Mouse (Mus musculus): Measurements from ENCODE around the gene Cstb.

The Cstb gene

DNA sequence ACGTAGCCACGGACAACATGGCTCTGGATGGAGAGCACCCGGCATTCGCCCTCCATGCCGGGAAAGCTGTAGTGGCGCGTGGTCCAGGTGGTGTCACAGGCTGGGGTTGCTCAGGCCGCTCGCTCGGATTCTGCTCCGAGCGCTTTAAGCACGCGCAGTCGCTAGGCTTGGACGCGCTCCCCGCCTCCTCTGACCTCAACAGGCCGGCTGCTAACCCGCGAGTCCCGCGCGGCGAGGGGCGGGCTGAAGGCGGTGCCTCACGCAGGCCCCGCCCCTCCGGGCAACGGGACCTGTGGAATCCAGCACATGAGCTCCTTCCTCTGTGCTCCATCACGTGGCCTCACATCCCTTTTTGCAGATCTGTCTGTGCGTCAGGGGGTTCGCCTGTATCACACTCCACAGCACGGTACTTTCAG lies 39.3 kb downstream of the Cstb start, which contains the start of gene Pdxk:
Gene Pdxk (minus strand): TSS at position 184 of the 416 bp plus-strand sequence.
- no peak; the same call in 1 of the 2 replicates for TF ChIP-seq GATA4 (IDR thresholded peaks at IDR 0.05; ENCODE audit: insufficient replicate concordance, low read length)

DNA sequence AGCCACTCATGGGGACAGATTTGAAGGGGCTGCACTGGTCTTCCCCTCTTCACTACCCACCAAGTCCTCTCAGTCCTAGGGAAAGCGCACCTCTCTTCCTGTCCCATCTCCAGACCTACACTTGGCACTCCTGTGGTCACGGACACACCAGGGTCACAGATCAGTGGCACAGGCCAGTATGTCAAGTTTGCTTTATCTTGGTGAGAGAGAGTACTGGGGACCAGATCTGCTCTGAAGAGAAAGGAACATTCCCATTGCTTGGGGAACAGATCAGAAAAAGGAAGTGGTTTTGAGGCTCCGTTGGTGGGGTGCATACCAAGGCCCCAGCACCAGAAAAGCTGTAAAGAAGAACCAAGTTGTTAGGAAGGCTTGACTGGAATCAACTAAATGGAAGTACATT lies 40.0 kb downstream of the Cstb start:
- TF ChIP-seq GATA4 (IDR thresholded peaks at IDR 0.05; ENCODE audit: insufficient replicate concordance, low read length): no peak

DNA sequence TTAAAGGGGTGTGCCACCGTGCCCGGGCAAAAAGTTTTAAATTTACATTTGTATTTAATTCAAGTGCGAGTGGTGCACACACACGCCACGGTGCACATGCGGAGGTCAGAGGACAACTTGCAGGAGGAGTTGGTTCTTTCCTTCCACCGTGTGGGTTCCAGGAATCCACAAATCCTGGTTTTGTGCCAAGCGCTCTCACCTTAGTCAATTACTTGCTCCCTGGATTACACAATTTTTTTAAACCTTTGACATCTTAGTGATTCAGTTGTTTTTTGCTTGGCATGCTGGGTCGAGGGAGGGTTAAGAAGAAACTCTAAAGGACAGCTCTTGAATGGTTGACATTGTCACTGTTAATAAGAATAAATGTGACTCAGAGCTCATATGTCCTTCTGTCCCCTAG lies 41.2 kb downstream of the Cstb start:
- no peak for TF ChIP-seq GATA4 (IDR thresholded peaks at IDR 0.05; ENCODE audit: insufficient replicate concordance, low read length)

DNA sequence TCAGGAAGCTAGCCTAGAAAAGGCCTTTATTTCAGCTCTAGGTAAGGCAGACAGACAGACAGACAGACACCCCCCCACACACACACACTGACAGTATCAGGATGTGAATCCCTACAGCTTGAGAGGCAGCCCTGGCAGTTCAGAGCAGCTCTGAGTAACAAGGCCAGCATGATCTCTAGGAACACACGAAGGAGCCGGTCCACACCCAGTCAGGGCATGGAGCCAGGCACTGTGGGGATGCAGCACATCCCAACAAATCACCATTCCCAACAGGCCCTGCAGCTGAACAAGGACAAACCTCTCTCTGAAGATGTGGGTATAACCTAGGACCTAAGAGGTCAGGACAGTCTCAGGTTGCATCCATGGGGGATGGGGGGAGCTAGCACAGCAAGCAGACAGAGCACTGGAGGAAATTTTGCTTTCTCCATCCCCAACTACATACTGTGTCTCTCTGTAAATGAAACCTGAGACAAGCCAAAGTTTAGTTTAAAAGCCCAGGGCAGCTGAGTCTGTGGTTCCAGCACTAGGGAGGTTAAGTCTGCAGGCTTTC lies 42.4 kb downstream of the Cstb start:
- no peak for TF ChIP-seq GATA4 (IDR thresholded peaks at IDR 0.05; ENCODE audit: insufficient replicate concordance, low read length)

DNA sequence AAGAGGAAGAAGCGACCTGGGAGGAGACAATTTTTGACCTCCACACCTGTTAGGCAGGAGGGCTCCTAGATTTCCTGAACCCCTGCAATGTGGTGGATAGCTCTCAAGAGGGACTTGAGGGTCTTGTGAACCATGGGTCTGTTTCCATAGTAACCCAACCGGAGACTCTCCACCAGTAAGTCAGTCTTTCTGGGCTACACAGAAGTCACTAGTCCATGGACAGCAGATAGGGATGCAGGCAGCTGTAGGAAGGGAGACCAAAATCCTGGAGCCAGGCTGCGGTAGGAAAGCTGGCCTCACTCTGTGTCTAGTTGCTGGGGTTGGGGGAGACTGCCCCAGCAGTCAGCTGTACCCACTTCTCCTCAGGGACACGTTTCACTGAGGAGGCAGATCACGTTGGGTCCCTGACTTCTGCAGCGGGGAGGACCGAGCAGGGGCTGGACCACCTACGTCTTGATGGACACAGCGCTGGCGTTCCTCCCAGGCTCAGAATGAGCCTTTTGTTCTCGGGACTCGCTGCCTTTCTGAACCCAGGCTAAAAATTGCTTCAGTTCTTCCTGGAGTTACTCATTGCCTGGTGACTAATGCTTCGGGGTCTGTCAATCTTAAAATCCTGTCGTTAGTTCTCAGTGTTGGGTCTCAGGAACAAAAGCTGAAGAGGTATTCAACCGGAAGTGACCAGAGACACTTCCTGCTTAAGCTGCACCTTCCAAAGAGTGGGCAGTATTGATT lies 45.3 kb downstream of the Cstb start:
- no peak for TF ChIP-seq GATA4 (IDR thresholded peaks at IDR 0.05; ENCODE audit: insufficient replicate concordance, low read length)

DNA sequence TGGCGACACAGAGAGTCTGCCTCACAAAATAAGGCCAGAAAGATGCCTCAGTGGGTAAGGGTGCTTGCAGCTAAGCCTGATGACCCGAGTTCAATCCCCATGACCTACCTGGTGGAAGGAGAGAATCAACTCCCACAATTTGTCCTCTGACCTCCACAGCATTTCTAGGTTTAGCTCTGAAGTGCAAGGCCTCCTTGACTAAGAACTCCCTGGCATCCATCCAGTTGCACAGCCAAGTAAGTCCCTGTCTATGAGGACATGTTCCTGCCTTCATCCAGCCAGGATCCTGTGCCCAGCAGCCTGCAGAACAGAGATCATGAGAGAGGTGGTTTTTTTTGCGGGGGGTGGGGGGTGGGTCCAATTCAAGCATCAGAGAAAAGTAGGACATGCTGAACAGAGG lies 46.6 kb downstream of the Cstb start:
- TF ChIP-seq GATA4 (IDR thresholded peaks at IDR 0.05; ENCODE audit: insufficient replicate concordance, low read length): no peak

DNA sequence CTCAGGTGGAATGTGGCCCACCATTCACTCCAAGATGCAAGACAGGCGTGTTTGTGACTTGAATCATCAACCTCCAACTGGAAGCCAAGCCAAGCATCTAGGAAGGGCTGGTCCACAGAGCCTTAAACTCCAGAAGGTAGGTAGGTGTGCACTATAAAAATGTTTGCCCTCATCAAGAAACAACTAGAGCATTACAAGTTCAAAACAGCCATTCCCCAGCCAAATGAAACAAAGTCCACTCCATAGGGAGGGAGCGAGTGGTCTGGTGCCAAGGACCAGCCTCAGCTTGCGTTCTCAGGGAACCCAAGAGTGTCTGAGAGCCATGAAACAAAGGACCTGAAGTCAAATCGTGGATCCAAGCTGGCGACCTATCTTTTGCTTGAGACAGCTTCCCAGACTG lies 48.0 kb downstream of the Cstb start:
- no peak for TF ChIP-seq GATA4 (IDR thresholded peaks at IDR 0.05; ENCODE audit: insufficient replicate concordance, low read length)

DNA sequence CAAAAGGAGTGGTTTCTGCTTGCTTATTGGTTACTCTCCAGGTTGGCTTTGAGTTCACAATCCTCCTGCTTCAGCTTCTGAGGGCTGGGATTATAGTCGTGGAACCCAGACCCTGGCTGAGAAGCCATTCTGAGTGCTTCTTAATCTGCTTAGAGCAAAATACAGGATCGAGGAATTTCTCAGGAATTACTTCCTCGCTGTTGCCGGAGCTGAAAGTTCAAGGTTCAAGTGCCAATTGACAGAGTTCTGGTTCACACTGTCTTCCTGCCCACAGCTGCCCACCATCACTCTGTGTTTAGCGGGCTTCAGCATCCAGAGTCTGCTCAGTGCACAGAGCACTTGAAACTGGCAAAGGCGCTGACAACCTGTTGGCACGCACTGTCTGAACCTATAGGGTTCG lies 49.3 kb downstream of the Cstb start:
- TF ChIP-seq GATA4 (IDR thresholded peaks at IDR 0.05; ENCODE audit: insufficient replicate concordance, low read length): no peak

DNA sequence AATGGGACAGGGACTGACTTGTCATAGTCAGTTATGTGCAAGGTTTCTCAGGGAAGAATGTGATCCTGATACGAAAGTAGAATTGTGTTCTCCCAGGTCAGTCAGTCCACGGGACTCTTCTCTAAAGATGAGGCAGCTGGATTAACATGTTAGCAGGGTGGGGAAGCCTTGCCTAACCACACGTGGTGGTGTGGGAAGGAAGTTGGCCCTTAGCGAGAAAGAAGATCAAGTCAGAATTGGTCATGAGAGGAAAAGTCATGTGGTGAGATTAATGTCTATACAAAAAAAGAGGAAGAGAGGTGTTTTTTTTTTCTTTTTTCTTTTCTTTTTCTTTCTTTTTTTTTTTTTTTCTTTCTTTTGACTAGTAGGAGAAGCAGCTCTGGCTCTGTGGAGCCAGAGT lies 51.4 kb downstream of the Cstb start:
- TF ChIP-seq GATA4 (IDR thresholded peaks at IDR 0.05; ENCODE audit: insufficient replicate concordance, low read length): no peak
